Mouse (Mus musculus) activated CD4-positive, CD25-positive, alpha-beta regulatory T cell (primary cell): ENCODE data around the gene Npl. TPM values are rescaled to one million over a fixed set of nuclear protein-coding genes. Genes with fewer than 3 reads are reported as not detected.

ENCODE experiments used
- polyA plus RNA-seq, 2 experiments: library from polyadenylated mRNA; unstranded; fragments of 100-300 nt; shearing (Covaris generic); gene quantifications; one replicate each; pipeline ENCODE4 v1.2.1; 2017

Npl gene
- polyA plus RNA-seq: 1 to 10 TPM in 1 of 2 experiments, under 1 TPM in 1; 0.16 to 2.8 TPM

DNA sequence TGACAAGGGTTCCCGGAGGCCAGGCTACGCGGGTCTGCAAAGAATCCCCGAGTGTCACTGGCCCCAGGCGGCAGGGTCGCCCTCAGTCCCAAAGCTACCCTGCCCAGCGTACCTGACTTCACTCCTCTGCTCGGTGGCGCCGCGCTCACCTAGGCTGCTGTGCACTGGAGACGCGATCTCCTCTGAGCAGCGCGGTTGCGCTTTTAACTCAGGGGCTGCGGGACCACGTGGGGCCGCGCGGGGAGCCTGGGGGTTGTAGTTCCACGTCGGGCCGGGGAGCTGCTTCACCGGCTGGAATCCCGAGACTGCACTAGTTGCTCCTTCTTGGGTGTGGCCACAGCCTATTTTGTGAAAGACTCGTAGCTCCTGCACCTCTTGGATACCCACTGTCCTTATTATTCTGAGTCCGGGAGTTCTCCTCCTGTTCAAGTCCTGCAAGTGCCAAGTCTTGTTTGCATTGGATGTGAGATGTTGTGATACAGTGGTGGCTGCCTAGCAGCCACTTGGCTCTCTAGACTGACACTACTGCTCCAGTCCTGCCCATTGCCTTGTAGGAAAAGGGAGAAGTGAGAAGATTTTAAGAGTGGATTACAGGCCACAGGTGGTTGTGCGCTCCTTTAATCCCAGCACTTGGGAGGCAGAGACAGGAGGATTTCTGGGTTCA, at the start of gene Npl:
Gene Npl, minus strand, starts transcription at position 510 of the 664 bp plus-strand sequence.

GRCm38 (mm10) chr1:153487500-153487879, 62.4 kb downstream of the Npl start, which contains the start of gene Dhx9:
Gene Dhx9, minus strand, starts transcription at chr1:153487660.

Other genes with a start within 250 kb of the Npl start
- gene Lamc1, start 217.3 kb downstream of the Npl start, polyA plus RNA-seq: 10 to 100 TPM in 1 of 2 experiments, 1 to 10 TPM in 1; 3.0 to 31.1 TPM
- gene Shcbp1l, start 124.9 kb downstream of the Npl start, polyA plus RNA-seq: under 1 TPM in 1 of 2 experiments, not detected in 1; 0.29 TPM
- 10 to 100 TPM; 40.1 to 46.4 TPM for gene Dhx9, start 62.4 kb downstream of the Npl start, polyA plus RNA-seq
- not detected for gene Rgs8, start 103.0 kb upstream of the Npl start, polyA plus RNA-seq
- gene Rgs16, start 190.3 kb upstream of the Npl start, polyA plus RNA-seq: 10 to 100 TPM; 17.5 to 31.6 TPM
- 10 to 100 TPM; 24.7 to 25.9 TPM for gene Rnasel, start 199.4 kb upstream of the Npl start, polyA plus RNA-seq